Mouse (Mus musculus) kidney, postnatal 36 days (tissue): ENCODE measurements at regions not wholly inside any gene's neighbourhood (a gene's known extent, or its start where the extent isn't known, plus 50 kb on each side); places are given as distances from the start of the nearest gene placed in this dataset.
A peak's percentile ranks its signal among the peaks of the same experiment; 100 is the strongest.
"Not testable (repeated sequence)": the region's sequence is repeated elsewhere in the genome, so short reads cannot be mapped to it uniquely, and the experiment has no call there.

Experiments
- DNase-seq, 2 experiments: peaks; one replicate each; pipeline ENCODE4 v3.0.0; 2021 to 2022; ENCODE audit warnings: mixed read lengths in 2 of 2

DNA sequence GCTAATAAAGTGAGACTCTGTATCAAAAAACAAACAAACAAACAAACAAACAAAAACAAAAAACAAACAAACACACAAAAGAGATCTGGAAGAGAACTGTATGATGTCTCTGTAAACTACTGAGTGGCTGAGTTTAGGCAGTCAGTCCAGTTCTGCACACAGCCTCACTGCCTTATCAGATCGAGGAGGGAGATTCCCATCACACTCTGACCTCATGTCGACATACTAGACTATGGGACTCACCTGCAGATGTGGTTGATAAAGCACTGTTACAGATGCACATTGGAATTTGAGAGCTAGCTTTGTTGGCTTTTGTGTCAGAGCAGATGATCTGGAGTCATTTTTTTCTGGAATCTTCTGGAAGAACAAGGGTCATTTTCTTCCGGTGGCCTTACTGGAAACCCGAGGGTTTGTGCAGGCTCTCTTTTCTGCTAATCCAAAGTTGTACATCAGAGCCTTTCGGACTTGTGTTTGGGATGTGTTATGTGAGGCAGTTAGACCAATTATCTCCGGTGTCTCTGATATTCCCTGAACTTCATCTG lies 135.6 kb upstream of the Nrip1 start:
- DNase-seq: no peak

DNA sequence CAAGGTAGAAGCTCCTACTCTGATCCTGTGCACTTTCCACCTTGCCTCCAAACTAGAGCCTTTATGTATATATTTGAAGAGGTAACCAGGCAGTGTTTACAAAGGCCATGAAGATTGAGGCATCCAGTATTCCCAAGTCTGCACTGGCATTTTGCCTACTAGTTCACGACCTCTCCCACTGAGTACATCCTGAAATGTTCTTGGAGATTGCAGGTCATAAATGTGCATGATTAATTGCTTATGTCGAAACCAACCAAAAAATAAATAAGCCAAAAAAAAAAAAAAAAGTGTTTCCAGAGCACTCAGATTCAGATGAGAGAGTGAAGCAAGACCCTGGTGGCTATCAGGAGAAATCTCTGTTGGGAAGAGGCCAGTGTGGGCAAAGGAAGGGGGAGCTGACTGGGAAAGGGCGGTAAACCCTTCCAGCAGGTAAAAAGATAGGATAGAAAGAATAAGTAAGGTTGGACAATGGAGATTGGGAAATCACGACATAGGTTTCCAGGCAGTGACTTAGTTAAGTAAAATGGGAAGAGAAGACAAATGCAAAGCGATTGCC lies 133.6 kb upstream of the Nrip1 start:
- DNase-seq: peak; percentile 55 to 61

DNA sequence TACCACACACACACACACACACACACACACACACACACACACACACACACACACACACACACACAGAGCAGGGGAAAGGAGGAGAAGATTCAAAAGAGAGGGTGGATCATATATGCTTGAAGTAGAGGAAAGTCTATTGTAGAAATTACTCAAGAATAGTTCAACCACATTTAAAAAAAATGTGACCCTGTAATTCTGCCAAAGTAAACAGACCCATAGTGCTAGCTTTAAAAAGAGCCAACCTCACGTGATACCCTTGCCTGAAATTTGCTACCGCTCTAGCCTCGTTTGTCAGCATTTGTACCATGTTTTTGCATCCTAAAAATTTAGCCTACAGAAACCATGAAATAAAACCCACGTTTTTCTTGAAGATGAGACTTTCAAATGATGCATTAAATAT lies 132.6 kb upstream of the Nrip1 start:
- DNase-seq: no peak

DNA sequence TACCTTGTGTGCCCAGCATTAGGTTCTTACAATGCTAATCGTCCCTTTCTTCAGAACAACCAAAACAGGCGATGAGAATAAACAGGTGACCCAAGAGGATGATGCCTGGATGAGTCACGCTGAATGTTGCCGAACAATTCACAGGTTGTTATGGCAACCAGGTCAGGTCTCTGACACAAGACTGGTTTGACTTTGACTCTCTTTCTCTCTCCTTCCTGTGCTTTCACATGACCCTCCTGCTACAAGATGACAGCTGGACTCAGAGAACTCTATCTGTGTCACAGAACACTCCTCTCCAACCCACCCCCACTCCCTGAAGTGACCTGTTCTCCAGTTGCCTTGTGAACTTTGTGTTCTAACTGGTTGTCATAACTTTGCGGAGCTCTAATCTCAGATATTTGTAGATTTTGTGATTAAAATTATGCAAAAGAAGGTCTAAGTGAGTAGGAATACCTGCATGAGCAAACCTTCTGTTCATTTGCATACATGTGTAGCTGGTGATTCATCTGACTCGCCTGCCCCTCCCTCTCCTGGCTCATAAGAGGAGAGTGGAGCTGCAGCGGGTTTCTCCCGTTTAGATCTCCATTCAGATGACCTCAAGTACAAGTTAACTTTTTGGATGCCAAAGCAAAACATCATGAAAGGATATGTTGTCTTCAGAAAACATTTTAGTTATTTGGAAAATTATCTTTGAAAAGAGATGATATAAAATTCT lies 126.2 kb upstream of the Nrip1 start:
- no peak for DNase-seq

DNA sequence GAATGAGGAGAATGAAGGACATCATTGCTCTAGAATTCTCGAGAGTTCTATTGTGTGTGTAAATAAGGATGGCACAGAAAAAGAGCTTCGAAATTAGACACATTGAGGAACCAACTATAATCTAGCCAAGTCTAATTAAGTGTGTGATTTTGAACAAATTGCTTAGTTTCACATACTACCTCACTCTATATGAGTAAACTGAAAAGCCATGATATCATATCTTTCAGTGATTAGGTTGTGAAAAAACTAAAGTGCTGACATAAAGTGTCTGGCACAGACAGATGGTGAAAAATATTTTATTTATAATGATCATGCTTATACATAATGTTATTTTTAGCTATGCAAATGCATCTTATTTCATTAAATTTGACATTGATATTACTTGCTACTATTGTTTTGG lies 124.6 kb upstream of the Nrip1 start:
- DNase-seq: no peak

DNA sequence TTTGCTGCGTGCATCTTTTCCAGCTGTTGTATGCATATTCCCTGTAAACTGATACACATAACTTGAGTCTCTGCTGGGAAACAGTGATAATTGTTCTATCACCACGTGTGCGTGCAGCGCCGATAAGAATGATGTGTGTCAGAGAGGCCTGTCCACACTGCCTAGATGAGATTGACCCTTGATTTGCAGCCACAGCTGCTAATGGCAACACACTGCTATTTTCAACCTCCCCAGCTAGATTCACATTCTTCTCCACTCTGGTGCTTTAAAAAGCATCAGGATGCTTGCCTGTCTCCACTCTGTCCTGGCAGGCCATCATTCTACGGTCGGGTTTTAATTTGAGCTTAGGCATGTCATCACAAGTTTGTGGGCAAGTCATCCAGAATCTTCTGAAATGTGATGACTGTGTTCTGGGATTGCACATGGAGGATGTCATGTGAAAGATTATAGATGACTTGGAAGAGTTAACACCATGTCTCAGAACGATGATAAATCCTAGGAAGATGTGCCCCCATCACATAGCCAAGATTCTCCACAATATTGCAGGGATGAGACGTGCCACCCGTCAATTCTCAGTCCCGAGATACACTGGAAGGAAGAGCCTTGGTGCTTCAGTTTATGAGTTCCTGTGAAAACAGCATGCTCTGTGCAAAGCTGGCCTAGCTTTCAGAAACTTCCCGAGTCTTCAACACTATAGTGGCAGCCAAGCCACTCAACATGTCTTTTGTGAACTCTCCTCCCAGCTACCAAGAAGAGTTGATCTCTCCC lies 123.6 kb upstream of the Nrip1 start:
- DNase-seq: no peak

DNA sequence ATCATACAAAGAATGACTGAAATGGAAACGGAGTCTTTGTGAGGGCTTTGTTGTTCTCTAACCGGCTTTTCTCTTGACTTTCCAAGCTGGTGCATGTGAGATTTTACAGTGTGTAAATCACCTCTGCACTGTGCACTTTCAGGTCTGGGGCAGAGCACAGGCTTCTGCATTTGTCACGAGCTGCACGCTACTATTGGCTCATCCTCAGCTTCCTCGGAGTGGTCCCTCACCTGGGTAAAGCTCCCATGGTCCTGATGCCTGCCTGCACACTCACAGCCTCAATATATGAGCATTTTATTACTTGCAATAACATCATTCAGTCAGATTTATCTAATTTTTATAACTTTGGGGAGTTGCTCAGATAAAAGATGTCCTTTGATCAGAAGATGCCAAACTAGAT lies 109.8 kb upstream of the Nrip1 start:
- DNase-seq: no peak

DNA sequence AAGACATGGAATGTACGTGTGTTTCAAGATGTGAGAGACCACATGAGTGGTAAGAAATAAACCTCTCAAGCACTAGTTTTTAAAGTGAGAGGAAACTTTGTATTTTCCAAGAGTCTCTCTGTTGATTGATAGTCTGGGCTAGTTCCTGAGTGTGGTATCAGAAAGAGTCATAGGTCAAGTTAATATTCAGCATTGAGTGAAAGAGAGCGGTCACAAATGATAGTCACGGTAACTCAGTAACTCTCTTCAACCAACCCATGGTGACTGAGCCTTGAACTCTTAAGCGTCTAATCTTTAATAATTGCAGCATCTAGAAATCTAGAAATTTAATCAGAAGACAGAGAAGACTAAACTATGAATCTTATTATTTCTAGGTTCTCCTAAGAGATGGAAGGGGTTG lies 108.3 kb upstream of the Nrip1 start:
- DNase-seq: peak in 1 of 2 experiments; percentile 4

DNA sequence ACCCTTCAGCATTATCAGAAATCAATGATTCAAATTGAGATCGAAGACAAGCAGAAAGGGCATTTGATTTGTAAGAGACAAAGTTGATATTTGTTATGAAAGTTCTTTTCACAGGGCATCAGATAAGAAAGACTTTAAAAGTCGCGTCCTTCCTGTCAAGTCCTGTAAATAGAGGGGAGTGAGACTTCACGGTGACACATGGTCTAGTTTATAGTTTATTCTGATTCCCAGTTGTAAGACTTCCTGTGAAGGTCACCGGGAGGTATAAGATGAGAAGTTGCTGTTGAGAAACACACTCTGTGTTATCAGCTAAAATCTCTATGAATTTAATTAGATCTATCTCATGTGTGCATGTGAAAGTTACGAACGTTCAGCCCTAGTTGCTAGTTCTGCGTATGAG lies 103.8 kb upstream of the Nrip1 start:
- no peak for DNase-seq

DNA sequence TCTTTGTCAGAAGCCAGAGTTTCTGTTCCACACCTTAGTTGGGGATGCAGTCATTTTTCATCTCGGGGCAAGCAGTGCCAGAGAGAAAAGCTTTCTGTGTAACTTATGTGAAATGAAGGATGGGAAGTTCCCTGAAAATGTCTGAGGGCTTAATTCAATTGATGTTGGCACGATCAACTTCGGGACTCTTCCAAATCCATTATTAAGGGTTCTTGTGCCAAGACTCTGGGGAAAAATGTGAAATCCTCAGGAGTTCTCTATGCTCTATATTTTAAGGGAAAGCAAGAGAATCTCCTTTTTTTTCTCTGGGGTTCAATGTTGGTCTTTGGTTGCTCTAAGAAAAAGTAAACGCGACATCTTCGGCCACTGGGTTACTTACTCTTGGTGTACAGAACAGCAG lies 100.9 kb upstream of the Nrip1 start:
- no peak for DNase-seq

DNA sequence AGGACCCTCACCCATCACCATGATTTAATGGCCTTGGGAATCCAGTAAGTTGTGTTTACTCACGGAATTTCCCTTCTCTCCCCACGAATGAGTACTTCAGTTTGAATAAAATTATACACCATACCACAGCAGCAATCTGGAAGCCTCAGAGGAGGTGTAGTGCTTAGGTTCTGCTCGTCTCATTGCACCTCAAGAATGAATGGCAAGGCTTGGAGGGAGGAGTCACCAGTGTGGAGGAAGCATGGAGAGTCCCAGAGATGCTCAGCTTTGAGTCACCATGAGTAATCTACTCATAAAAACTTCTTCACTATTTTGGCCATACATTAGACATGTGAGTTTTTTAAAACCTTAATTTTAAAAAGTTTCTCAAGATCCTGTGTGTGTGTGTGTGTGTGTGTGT lies 98.8 kb upstream of the Nrip1 start:
- no peak for DNase-seq

DNA sequence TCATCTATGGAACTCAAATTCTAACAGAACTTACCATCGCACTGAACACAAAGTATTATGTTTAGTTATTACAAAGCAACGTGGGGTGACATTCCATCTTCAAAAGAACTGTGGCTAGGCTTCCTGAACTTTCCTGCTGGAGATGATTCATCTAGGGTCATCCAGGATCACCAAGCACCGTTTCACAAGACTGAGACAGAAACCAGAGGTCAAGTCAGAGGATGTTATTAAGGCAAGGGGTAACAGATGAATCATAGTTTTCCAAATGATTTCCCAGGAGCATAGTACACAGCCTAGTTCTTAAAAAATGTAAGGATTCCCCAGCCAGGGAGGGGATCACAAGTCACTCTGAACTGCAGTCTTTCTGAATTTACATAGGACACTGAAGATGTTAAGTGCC lies 97.5 kb upstream of the Nrip1 start:
- no peak for DNase-seq

DNA sequence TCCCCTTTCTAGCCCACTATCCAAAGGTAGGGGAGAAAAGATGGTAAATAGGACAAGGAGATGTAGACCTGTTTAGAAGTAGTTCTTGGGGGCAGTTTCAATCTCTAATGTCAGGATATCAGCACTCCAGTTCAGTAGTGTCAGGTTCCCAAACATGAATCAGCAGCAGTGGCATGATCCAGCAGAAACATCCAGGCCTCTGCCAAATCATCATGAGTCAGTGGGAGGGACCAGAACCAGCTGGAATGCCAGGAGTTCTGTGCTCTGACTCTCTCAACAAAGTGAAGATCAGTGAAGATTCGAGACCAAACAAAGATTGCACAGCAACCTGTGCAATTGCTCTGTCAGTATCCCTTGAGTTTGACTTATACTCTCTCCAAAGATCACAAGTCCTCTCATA lies 85.9 kb upstream of the Nrip1 start:
- DNase-seq: no peak

DNA sequence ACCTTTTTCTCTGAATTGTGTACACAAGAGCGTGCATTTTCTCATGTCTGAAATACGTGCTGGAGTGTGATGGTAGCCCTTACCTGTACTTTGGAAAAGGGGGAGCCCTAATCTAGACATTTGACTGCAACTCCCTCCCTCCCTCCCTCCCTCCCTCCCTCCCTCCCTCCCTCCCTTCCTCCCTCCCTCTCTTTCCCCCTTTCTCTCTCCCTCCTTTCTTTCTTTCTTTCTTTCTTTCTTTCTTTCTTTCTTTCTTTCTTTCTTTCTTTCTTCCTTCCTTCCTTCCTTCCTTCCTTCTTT lies 82.6 kb upstream of the Nrip1 start:
- DNase-seq: not testable (repeated sequence)

DNA sequence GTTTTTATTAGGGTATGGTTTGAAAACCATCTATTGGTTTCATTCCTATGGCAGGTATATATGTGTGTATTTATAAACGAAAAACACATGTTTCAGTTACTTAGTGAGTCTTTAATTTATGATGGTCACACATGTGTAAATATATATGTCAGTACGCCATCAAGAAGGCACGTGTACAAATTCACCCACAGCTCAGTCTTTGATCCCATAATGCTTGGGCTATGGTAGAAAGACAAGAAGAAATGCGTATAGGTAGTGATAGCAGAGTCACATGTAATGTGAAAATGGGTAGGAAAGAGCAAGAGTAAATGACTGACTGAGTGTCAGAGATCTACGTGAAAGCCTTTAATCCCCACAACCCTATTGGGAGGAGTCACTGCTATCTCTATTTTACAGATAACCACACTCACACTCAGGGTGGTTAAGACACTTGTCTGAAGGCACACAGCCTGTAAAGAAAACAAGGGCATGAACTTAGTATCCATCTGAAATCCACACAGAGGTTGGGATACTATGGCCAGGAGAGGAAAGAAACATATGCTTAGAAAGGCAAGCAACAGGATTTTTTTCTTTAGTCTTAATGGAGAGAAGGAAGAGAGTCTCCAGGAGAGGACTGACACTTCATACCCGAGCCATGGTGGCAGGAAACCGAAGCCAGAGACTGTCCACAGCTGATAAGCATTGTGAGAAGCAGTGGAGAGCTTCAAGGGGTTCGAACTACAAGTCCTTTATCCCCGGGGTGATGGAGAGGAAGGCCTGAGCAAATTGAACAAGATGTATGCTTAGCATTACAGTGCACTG lies 82.1 kb upstream of the Nrip1 start:
- DNase-seq: no peak

DNA sequence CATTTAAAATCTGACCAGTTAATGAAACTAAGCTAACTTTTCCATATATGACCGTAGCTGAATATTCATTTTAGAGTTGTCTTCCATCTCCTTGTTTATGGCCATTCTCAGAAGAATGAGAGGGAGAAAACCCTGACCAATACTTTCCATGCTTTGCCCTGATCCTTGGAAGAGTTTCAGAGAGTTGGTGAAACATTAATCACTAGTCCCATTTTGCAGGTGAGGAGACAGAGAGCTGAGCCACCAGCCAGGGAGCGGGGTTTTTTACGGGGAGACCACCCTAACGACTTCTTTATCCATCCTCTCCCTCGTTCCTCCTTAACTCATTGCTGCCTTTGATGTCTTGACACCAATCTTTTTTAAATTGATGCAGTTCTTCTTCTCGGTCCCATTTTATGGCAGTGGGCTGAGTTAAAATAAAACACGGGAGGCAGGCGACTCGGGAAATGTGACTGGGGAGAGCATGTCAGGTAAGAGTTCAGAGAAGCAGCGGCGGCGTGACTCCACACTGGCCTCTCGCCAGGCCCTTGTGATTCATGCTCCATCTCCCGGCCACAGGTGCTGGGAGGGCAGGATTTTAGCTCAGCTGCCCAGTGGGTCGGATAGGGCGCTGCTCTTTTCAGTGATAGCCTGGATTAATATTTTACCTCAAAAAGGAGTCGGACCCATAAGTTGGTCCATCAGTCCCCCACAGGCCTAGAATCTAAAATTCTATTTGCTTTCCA lies 81.3 kb upstream of the Nrip1 start:
- peak; percentile 94 to 95 for DNase-seq

DNA sequence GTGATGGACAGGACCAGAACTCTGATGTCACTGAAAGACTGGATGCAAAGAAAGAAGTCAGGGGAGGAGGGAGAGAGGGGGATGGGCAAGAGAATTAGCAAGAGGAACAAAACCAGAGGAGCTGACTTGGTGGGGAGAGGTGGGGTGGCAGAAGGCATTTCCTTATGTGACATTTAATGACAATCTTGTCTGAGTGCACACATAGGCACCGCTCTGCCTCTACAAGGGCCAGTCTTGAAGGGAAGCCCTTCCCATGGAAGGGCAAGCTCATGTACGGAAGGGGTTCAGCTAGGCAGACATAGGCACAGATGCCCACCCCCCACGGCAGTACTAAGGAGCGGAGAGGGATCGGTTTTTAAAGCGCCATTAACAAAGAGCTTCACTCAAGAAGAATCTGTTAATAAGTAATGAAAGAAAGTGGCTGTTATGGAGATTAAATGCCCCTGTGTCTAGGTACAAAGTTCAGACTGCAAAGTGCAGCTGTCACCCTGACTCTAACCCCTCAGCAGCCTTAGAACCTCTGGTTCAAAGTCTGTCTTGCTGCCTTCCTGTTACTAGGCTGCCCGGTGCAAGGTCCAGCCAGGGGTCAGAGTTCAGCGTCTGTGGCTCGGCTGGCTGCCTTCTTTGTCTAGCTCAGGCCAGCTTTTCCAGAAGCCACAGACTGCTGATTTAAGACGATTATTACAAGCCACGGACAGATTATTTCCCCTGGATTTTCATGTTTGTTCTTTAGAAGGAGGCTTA lies 80.0 kb upstream of the Nrip1 start:
- peak; percentile 94 for DNase-seq

DNA sequence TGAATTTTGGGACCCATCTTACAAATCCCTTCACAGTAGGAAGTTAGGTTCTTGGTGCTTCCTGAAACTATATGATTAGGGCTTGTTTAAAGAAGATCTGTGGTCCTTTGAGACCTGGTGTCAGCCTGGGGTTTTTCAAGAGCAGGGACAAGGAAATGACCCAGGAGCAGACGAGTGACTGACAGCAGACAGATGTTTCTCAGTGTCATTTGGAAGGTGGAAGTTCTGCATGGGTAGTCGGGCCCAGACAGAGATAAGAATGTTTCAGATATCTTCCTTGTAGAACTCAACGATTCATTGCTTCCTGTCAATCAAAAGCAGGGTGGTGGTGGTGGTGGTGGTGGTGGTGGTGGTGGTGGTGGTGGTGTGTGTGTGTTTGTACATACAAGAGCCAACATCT lies 75.1 kb upstream of the Nrip1 start:
- no peak for DNase-seq

DNA sequence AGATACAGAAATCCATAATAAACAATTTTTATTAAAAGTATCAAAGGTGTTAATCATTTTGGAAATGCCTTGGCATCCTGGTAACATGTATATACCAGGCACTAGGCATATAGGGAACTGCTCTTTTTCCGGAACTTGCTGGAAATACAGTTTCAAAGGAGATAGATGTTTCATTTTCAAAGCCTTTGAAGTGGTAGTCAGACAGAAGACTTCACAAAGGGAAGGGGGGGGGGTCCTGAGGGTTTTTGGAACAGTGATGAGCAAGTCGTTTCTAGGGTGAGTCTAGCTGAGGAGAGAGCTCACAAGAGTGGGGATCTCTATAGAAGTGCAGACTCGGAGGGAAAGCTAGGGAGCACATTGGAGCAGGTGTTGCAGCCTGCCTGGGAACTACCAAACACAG lies 73.4 kb upstream of the Nrip1 start:
- no peak for DNase-seq

DNA sequence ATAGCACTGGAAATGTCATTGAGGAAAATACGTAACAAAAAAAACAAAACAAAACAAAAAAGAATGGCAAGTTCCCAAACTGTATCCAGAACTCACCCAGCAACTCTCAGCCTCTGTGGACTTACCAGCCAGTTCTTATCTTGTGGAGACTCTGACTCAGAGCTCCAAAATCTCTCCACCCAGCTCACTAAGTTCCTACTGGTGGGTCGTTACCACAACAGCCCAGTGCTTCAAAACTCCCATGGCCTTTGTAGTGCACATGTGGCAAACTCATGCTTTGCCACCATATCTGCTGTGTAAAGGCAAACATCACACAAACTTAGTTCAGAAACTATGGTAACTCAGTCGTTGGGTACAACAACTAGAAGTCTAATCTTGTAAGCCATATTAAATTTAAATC lies 71.0 kb upstream of the Nrip1 start:
- DNase-seq: no peak

DNA sequence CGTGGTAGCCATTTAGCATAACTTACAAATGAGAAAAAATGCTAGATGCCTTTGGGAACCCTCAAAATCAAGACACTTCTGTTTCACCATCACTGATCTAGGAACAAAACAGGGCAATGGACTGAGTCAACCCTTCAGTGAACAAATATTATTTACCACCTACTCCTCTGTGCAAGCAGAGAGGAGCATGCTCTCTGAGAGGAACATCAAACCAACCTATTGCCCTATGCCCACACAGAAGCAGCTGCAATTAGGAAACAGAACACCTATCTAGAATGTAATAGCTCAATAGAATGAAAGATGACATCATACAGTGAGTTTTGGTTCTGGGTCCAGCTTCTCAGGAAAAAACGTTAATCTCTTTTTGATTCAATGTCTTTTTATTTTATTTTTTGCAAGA lies 69.0 kb upstream of the Nrip1 start:
- DNase-seq: no peak
